Mouse (Mus musculus): ENCODE data around the gene Mmp8.

GRCm38 (mm10) chr9:7558221-7559017, at the start of gene Mmp8:
- TF ChIP-seq EP300 (IDR thresholded peaks at IDR 0.05) (no peak), CTCF (IDR thresholded peaks at IDR 0.05) (no peak)
